Comparison of ENCODE assay signal across 25 mouse cellular contexts in genomic region chr1:119410661-119411060, GRCm38 (mm10).
"Had no signal": no experiment of that assay in that cellular context is flagged by ENCODE, and none has a peak within 500 bp of the region (broad histone marks: within the 10 kb centered on the region; RNA-seq: fewer than 3 reads in every experiment).

No protein-coding gene starts in this region.

- H3K36me3 ChIP-seq: embryonic facial prominence, embryonic 10.5 days; embryonic facial prominence, embryonic 12.5 days; embryonic facial prominence, embryonic 13.5 days; embryonic facial prominence, embryonic 15.5 days; forebrain, embryonic 10.5 days; forebrain, embryonic 12.5 days; forebrain, embryonic 15.5 days had no signal

- H3K27ac ChIP-seq: embryonic facial prominence, embryonic 10.5 days; embryonic facial prominence, embryonic 12.5 days; embryonic facial prominence, embryonic 13.5 days; embryonic facial prominence, embryonic 15.5 days; forebrain, embryonic 10.5 days; forebrain, embryonic 12.5 days; forebrain, embryonic 13.5 days; forebrain, embryonic 15.5 days; gastrocnemius, adult 2 months; heart, adult 2 months had no signal

- H3K27me3 ChIP-seq: forebrain, embryonic 13.5 days; forebrain, embryonic 15.5 days had no signal

- H3K4me1 ChIP-seq: embryonic facial prominence, embryonic 12.5 days had no signal

- H3K9ac ChIP-seq: embryonic facial prominence, embryonic 12.5 days; embryonic facial prominence, embryonic 13.5 days; embryonic facial prominence, embryonic 15.5 days; forebrain, embryonic 12.5 days; forebrain, embryonic 13.5 days; forebrain, embryonic 15.5 days; forebrain, postnatal 0 days had no signal

- H3K9me3 ChIP-seq: embryonic facial prominence, embryonic 10.5 days; embryonic facial prominence, embryonic 12.5 days; embryonic facial prominence, embryonic 13.5 days; embryonic facial prominence, embryonic 15.5 days; forebrain, embryonic 10.5 days; forebrain, embryonic 12.5 days; forebrain, embryonic 13.5 days; forebrain, embryonic 15.5 days had no signal

- H3K4me3 ChIP-seq: embryonic facial prominence, embryonic 10.5 days; embryonic facial prominence, embryonic 12.5 days; embryonic facial prominence, embryonic 13.5 days; embryonic facial prominence, embryonic 15.5 days; erythroblast, embryonic 14.5 days; forebrain, embryonic 10.5 days; forebrain, embryonic 12.5 days; forebrain, embryonic 13.5 days; forebrain, embryonic 15.5 days; gastrocnemius, adult 2 months; heart, adult 2 months had no signal

- H3K4me2 ChIP-seq: embryonic facial prominence, embryonic 12.5 days; embryonic facial prominence, embryonic 13.5 days; embryonic facial prominence, embryonic 15.5 days; forebrain, embryonic 12.5 days; forebrain, embryonic 13.5 days; forebrain, embryonic 15.5 days had no signal

- DNase-seq: cerebellum, adult 9-11 months; cerebellum, postnatal 10 days; cerebellum, postnatal 14 days; cerebellum, postnatal 25 days; cerebellum, postnatal 36 days; embryo, embryonic 11 days; forebrain, postnatal 0 days; gastrocnemius, adult 2 months; gastrocnemius, postnatal 10 days; gastrocnemius, postnatal 14 days; gastrocnemius, postnatal 25 days; gastrocnemius, postnatal 36 days; heart, adult 11 months; heart, adult 18-20 months; heart, adult 2 months had no signal

- ATAC-seq: forebrain, embryonic 14.5 days; forebrain, embryonic 15.5 days had no signal
